Mouse (Mus musculus) heart, adult 2 months (tissue): ENCODE measurements around the gene Prkcg. TPM values are rescaled to one million over a fixed set of nuclear protein-coding genes. Genes with fewer than 3 reads are reported as not detected.

Experiments
- DNase-seq, 2 experiments: peaks; one replicate each; pipeline ENCODE4 v3.0.0; 2021
- H3K27ac ChIP-seq: fragments of 200-600 bp; 2 replicates; pipeline ENCODE4 v1.8.1; 2022
- H3K27me3 ChIP-seq: fragments of 200-500 bp; 2 replicates; pipeline ENCODE4 v1.6.1; 2012; ENCODE audit warnings: mild to moderate bottlenecking, low read length, inconsistent platforms, mixed read lengths; ENCODE audit not compliant: control insufficient read depth, insufficient read depth
- H3K36me3 ChIP-seq: fragments of 200-500 bp; 2 replicates; pipeline ENCODE4 v1.6.1; 2012; ENCODE audit warnings: low read length, inconsistent platforms; ENCODE audit not compliant: control insufficient read depth, insufficient read depth
- H3K4me1 ChIP-seq: fragments of 200-500 bp; 2 replicates; pipeline ENCODE4 v1.6.1; 2011; ENCODE audit warnings: low read length; ENCODE audit not compliant: control insufficient read depth, insufficient read depth
- H3K4me3 ChIP-seq: fragments of 200-600 bp; 2 replicates; pipeline ENCODE4 v1.8.1; 2022
- H3K79me2 ChIP-seq: fragments of 200-500 bp; replicated peaks from 2 replicates; pipeline ENCODE4 v1.6.1; 2012; ENCODE audit warnings: mild to moderate bottlenecking, inconsistent platforms, low read length, moderate library complexity, mixed read lengths; ENCODE audit not compliant: control insufficient read depth, insufficient read depth
- H3K9ac ChIP-seq: fragments of 200-500 bp; 2 replicates; pipeline ENCODE4 v1.6.1; 2012; ENCODE audit warnings: low read depth, mild to moderate bottlenecking, control low read depth, inconsistent platforms, low read length, mixed read lengths
- CTCF ChIP-seq: fragments of 200-600 bp; IDR thresholded peaks from 2 replicates; pipeline ENCODE4 v1.8.1; 2022; ENCODE audit warnings: antibody characterized with exemption, mild to moderate bottlenecking, moderate library complexity
- EP300 ChIP-seq: fragments of 200-500 bp; IDR thresholded peaks from 2 replicates; pipeline ENCODE4 v1.6.1; 2011; ENCODE audit warnings: low read depth, low read length, control low read depth; ENCODE audit not compliant: insufficient read depth
- POLR2A ChIP-seq: fragments of 200-500 bp; IDR thresholded peaks from 2 replicates; pipeline ENCODE4 v1.6.1; 2011; ENCODE audit warnings: mild to moderate bottlenecking, low read depth, low read length, control low read depth; ENCODE audit not compliant: insufficient read depth
- WGBS: fragments of 180-500 bp; shearing (Covaris S2); methylation state at CpG from one replicate; pipeline ENCODE4 v1.1.7; 2018; 5-methylcytosine and 5-hydroxymethylcytosine counted together
- intact Hi-C: fragments of 180-260 bp; cut with DNase I; formaldehyde crosslinking; loops from one replicate; pipeline ENCODE4 v1.15.1; 2025
- polyA plus RNA-seq: library from polyadenylated mRNA; depleted of rRNA; stranded (reverse); fragments of >200 nt; gene quantifications from 2 replicates; pipeline ENCODE4 v1.2.3, GENCODE M21; 2012
- total RNA-seq, 2 experiments: library from RNA; stranded (reverse); gene quantifications; 2 replicates each; pipeline ENCODE4 v1.2.3; 2021

Gene Prkcg
- total and polyA plus RNA-seq, 3 experiments = 0.89 to 4.5 (median 3.0) TPM

GRCm38 (mm10) chr7:3283081-3283875, 5.7 kb upstream of the Prkcg start:
- no peak overlapping the region for H3K4me3 ChIP-seq
- H3K36me3 ChIP-seq = peaks cover 3% of the 10 kb centered on the region
- 90% methylated on average over 11 of the region's 11 CpGs for WGBS
- intact Hi-C loops = no loop called here
- H3K27me3 ChIP-seq = no peaks in the 10 kb centered on the region
- H3K79me2 ChIP-seq = no peaks in the 10 kb centered on the region
- H3K4me1 ChIP-seq = peaks cover 7% of the 10 kb centered on the region
- H3K9ac ChIP-seq = no peak overlapping the region
- DNase-seq = no peak
- H3K27ac ChIP-seq = no peak overlapping the region
- no peak for TF ChIP-seq CTCF
- TF ChIP-seq POLR2A = no peak
- TF ChIP-seq EP300 = no peak

GRCm38 (mm10) chr7:3284604-3285003, 4.4 kb upstream of the Prkcg start:
- H3K27ac ChIP-seq = no peak overlapping the region
- no peak overlapping the region for H3K4me3 ChIP-seq
- peaks cover 3% of the 10 kb centered on the region for H3K36me3 ChIP-seq
- H3K4me1 ChIP-seq = peaks cover 7% of the 10 kb centered on the region
- TF ChIP-seq EP300 = no peak
- TF ChIP-seq POLR2A = no peak
- TF ChIP-seq CTCF = no peak
- no peaks in the 10 kb centered on the region for H3K27me3 ChIP-seq
- WGBS = 90% methylated on average over 10 of the region's 10 CpGs
- no peaks in the 10 kb centered on the region for H3K79me2 ChIP-seq
- no peak for DNase-seq
- H3K9ac ChIP-seq = no peak overlapping the region
- intact Hi-C loops = no loop called here

DNA sequence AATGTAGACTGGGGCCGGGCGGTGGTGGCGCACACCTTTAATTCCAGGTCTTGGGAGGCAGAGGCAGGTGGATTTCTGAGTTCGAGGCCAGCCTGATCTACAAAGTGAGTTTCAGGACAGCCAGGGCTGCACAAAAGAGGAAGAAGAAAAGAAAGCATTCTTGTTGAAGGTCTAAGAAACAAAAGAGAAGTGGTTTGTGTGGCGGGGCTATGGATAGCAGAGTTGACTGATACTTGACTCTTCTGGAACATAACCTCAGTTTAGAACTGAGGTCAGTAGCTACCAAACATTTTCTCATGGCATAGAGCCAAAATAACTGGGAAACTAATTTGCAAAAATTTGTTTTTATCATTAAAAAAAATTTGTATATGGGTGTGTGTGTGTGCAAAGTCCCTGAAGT, 2.9 kb upstream of the Prkcg start:
- Histone ChIP-seq H3K27me3 (no peaks in the 10 kb centered on the region), H3K4me1 (peaks cover 6% of the 10 kb centered on the region), H3K9ac (no peak overlapping the region), H3K79me2 (no peaks in the 10 kb centered on the region), H3K27ac (no peak overlapping the region), H3K36me3 (peaks cover 3% of the 10 kb centered on the region), H3K4me3 (no peak overlapping the region)
- intact Hi-C loops = no loop called here
- TF ChIP-seq POLR2A (no peak), EP300 (no peak), CTCF (no peak)
- 83% methylated on average over 5 of the region's 5 CpGs for WGBS
- no peak for DNase-seq

GRCm38 (mm10) chr7:3287186-3287585, 1.8 kb upstream of the Prkcg start:
- Histone ChIP-seq H3K36me3 (no peaks in the 10 kb centered on the region), H3K27me3 (no peaks in the 10 kb centered on the region), H3K4me3 (no peak overlapping the region), H3K79me2 (no peaks in the 10 kb centered on the region), H3K4me1 (peaks cover 5% of the 10 kb centered on the region), H3K27ac (no peak overlapping the region), H3K9ac (no peak overlapping the region)
- intact Hi-C loops = no loop called here
- TF ChIP-seq CTCF (no peak), POLR2A (no peak), EP300 (no peak)
- WGBS = 82% methylated on average over 7 of the region's 7 CpGs
- no peak for DNase-seq

GRCm38 (mm10) chr7:3290257-3291033, 1.5 kb downstream of the Prkcg start:
- DNase-seq = peak; percentile 97 to 99
- peak overlapping the region; percentile 84 for H3K9ac ChIP-seq
- peak overlapping the region; percentile 96 for H3K27ac ChIP-seq
- peaks cover 2% of the 10 kb centered on the region for H3K79me2 ChIP-seq
- intact Hi-C loops = loop anchor here (1.0 to 10.0 kb wide), 3 partner anchors 10 to 1204 kb away; partner anchors contain the start of gene Rps9
- H3K4me1 ChIP-seq = peaks cover 11% of the 10 kb centered on the region
- peak overlapping the region; percentile 69 for H3K4me3 ChIP-seq
- H3K36me3 ChIP-seq = peaks cover 16% of the 10 kb centered on the region
- WGBS = 2% methylated on average over 18 of the region's 18 CpGs
- TF ChIP-seq EP300 (peak; percentile 84), POLR2A (peak; percentile 98), CTCF (no peak)
- no peaks in the 10 kb centered on the region for H3K27me3 ChIP-seq
